Mouse (Mus musculus): ENCODE data around the gene Trpv1. TPM values are rescaled to one million over a fixed set of nuclear protein-coding genes. Genes with fewer than 3 reads are reported as not detected.

The Trpv1 gene
- total and polyA plus RNA-seq, 3 experiments, result not detected

DNA sequence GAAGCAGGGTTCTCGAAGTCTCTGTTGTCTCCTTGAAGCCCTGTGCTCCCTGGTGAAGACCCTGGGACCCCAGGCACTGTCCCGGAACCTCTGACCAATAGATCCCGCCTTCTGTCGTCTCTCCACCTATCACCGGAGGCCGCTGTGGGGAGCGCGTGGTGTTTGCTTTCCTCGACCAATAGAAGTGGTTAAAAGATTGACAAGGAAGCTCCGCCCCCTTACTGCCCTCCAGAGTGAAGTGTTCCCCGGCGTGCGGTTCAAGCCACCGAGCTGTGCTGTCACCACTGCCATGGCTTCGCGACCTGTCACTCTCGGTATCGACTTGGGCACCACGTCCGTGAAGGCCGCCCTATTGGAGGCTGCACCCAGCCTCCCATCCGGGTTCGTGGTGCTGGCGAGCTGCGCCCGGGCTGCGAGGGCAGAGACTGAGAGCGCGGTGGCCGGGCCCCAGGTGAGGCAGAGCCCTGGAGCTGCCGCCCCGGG, 34.8 kb upstream of the Trpv1 start, which contains the start of gene Shpk (continued):
- no peak for TF ChIP-seq GABPA (IDR thresholded peaks at IDR 0.05; ENCODE audit: low read depth, low read length)
- TF ChIP-seq ZKSCAN1 (IDR thresholded peaks at IDR 0.05; ENCODE audit: low read depth, low read length), result no peak
- no peak for TF ChIP-seq EP300 (IDR thresholded peaks at IDR 0.05; ENCODE audit: low read depth in 1 of 2, low read length in 2 of 2)
- TF ChIP-seq HCFC1 (IDR thresholded peaks at IDR 0.05; ENCODE audit: low read depth, low read length), result peak; percentile 29
- no peak for TF ChIP-seq RAD21 (IDR thresholded peaks at IDR 0.05; ENCODE audit: low read depth, low read length)
- TF ChIP-seq BHLHE40 (IDR thresholded peaks at IDR 0.05; ENCODE audit: borderline replicate concordance, low read depth, low read length), result no peak
- TF ChIP-seq MYB (IDR thresholded peaks at IDR 0.05; ENCODE audit: low read depth, low read length), result no peak

DNA sequence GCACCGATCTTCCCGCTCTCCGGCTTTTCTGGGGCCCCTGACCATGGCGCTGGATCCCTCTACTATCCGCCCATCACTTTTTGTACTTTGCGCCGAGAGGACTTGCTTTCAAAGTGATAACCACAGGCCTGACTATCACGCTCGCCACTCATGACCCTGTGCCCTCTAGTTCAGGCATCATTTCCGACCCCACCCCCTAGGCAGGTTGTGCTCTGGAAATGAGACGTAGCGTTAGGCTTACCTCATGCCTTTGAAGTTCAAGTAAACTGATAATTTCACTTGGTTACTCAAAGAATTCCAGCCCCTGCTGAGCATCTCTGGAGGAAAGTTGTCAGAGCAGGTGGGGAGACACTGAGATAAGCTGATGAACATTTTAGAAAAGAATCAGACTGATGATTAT, 34.2 kb upstream of the Trpv1 start:
- H3K27me3 ChIP-seq (ENCODE audit: control insufficient read depth in 1 of 2, insufficient read depth in 2 of 2, low read length in 2 of 2), result no peaks in the 10 kb centered on the region
- 0 out of 4 replicates have a peak, but pooled peaks cover 0 to 2% of the 10 kb centered on the region in 2 experiments for H3K4me1 ChIP-seq (ENCODE audit: control insufficient read depth in 1 of 2, insufficient read depth in 2 of 2, low read length in 2 of 2)

DNA sequence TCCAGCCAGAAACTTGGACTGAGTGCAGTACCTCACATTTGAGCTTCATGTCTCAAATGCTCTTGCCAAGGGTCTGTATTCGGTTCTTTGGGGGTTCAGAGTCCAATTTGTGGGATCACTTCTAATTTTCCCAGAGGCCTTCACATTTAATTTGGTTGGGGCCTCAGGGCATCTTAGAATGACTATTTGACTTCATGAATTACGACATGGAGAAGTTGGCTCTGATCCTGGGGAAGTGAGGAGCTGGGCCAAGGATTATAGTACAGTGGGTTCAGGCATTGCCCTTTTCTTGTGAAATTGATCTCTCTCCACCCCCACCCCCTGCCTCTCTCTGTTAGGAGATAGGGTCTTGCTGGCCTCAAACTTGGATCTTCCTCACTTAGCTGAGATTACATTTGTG, 33.1 kb upstream of the Trpv1 start:
- TF ChIP-seq TAL1 (IDR thresholded peaks at IDR 0.05; ENCODE audit: low read length) (no peak), MYB (IDR thresholded peaks at IDR 0.05; ENCODE audit: low read depth, low read length) (no peak), E2F4 (IDR thresholded peaks at IDR 0.05; ENCODE audit: borderline replicate concordance, low read depth, low read length) (no peak), MXI1 (IDR thresholded peaks at IDR 0.05; ENCODE audit: low read depth, low read length) (no peak), TCF12 (IDR thresholded peaks at IDR 0.05; ENCODE audit: low read depth, low read length) (no peak), ZKSCAN1 (IDR thresholded peaks at IDR 0.05; ENCODE audit: low read depth, low read length) (no peak), RCOR1 (IDR thresholded peaks at IDR 0.05; ENCODE audit: low read depth, low read length) (no peak), UBTF (IDR thresholded peaks at IDR 0.05; ENCODE audit: borderline replicate concordance, insufficient read depth, low read depth, low read length) (no peak), POLR2AphosphoS5 (IDR thresholded peaks at IDR 0.05; ENCODE audit: borderline replicate concordance, low read depth, low read length) (no peak), ZC3H11A (IDR thresholded peaks at IDR 0.05; ENCODE audit: low read depth, low read length) (no peak), POLR2AphosphoS2 (IDR thresholded peaks at IDR 0.05; ENCODE audit: low read length) (no peak), ETS1 (IDR thresholded peaks at IDR 0.05; ENCODE audit: low read depth, low read length) (no peak), SIN3A (IDR thresholded peaks at IDR 0.05; ENCODE audit: low read length) (no peak), GABPA (IDR thresholded peaks at IDR 0.05; ENCODE audit: low read depth, low read length) (no peak)

More for the DNA sequence above, 34.2 kb upstream of the Trpv1 start:
- no peak for TF ChIP-seq USF1 (IDR thresholded peaks at IDR 0.05; ENCODE audit: low read depth, low read length)
- TF ChIP-seq EP300 (IDR thresholded peaks at IDR 0.05; ENCODE audit: low read depth in 1 of 2, low read length in 2 of 2), result peak in 1 of 2 experiments; percentile 40; a peak in 2 of 4 replicates
- 0 out of 2 replicates have a peak, but pooled peaks have one; percentile 6 for TF ChIP-seq RCOR1 (IDR thresholded peaks at IDR 0.05; ENCODE audit: low read depth, low read length)
- Histone ChIP-seq H3K9me3 (replicated peaks; ENCODE audit: insufficient read depth, low read length) (no peaks in the 10 kb centered on the region), H3K36me3 (ENCODE audit: control insufficient read depth in 1 of 2, insufficient read depth in 2 of 2, low read length in 2 of 2) (peaks cover 0 to 3% of the 10 kb centered on the region in 2 experiments; a peak in 1 of 4 replicates), H3K4me3 (ENCODE audit: control insufficient read depth in 1 of 2, insufficient read depth in 1 of 2, low read depth in 2 of 2, low read length in 2 of 2) (peak overlapping the region; percentile 66 to 86), H3K79me2 (ENCODE audit: control insufficient read depth, insufficient read depth, low read length, poor library complexity) (no peaks in the 10 kb centered on the region; the same call in 1 of the 2 replicates), H3K27ac (ENCODE audit: control insufficient read depth, low read depth, low read length) (no peak overlapping the region), H3K9ac (ENCODE audit: control insufficient read depth, low read depth, low read length, poor library complexity, severe bottlenecking) (peak overlapping the region; percentile 68)
- DNase-seq (ENCODE audit: low read depth, low spot score), result peak; percentile 62

More for the DNA sequence above, 33.1 kb upstream of the Trpv1 start:
- H3K79me2 ChIP-seq (ENCODE audit: control insufficient read depth, insufficient read depth, low read length, poor library complexity), result no peaks in the 10 kb centered on the region; the same call in 1 of the 2 replicates
- peaks cover 0 to 3% of the 10 kb centered on the region in 2 experiments; a peak in 1 of 4 replicates for H3K36me3 ChIP-seq (ENCODE audit: control insufficient read depth in 1 of 2, insufficient read depth in 2 of 2, low read length in 2 of 2)
- no peak overlapping the region for H3K9ac ChIP-seq (ENCODE audit: control insufficient read depth, low read depth, low read length, poor library complexity, severe bottlenecking)
- no peak overlapping the region for H3K4me3 ChIP-seq (ENCODE audit: control insufficient read depth in 1 of 2, insufficient read depth in 1 of 2, low read depth in 2 of 2, low read length in 2 of 2)
- no peaks in the 10 kb centered on the region for H3K27me3 ChIP-seq (ENCODE audit: control insufficient read depth in 1 of 2, insufficient read depth in 2 of 2, low read length in 2 of 2)
- H3K9me3 ChIP-seq (replicated peaks; ENCODE audit: insufficient read depth, low read length), result no peaks in the 10 kb centered on the region
- DNase-seq (ENCODE audit: low read depth, low spot score), result no peak
- no peak overlapping the region for H3K27ac ChIP-seq (ENCODE audit: control insufficient read depth, low read depth, low read length)
- H3K4me1 ChIP-seq (ENCODE audit: control insufficient read depth in 1 of 2, insufficient read depth in 2 of 2, low read length in 2 of 2), result 0 out of 4 replicates have a peak, but pooled peaks cover 0 to 2% of the 10 kb centered on the region in 2 experiments

Data from MEL (cell line).